Mouse (Mus musculus) R1 (cell line): Measurements from ENCODE around the gene Brpf3.
A peak's percentile ranks its signal among the peaks of the same experiment; 100 is the strongest.

ENCODE experiments used
- DNase-seq: peaks from one replicate; pipeline ENCODE4 v3.0.0-alpha.2; 2018; ENCODE audit warnings: low read depth, low spot score

Gene Brpf3

DNA sequence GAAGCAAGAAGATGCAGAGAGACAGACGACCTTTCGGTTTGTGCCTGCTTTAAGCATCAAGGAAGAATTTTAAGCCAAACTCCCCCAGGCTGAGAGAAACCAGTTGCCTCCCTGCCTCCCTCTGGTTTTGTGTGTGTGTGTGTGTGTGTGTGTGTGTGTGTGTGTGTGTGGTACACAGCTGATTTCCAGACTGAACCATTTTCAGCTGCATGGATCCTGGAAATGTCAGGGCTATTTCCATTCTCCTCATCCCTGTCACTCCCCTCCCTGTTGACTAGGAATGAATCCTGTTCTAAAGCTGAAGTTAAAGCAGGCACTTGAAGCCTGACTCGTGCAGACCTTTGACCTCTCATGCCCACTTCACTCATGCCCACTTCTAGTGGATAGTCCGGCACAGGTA, 73.3 kb downstream of the Brpf3 start:
- DNase-seq = no peak

DNA sequence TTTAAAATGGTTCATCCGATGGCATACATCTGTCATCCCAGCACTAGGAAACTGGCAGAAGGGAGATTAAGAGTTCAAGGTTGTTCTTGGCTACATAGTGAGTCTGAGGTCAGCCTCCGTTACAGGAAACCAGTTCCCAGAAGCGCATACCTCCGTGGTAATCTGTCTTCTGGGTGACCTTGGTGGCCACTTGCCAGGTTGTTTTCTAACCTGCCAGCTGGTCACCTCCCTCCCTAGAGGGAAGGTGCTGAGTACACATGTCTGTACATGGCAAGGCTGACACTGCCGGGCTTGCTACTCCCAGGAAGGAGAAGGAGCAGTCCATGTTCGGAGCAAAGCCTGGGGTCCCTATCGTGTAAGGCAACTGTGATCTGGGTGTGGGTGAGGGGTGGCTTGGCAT, 73.9 kb downstream of the Brpf3 start:
- DNase-seq = no peak

DNA sequence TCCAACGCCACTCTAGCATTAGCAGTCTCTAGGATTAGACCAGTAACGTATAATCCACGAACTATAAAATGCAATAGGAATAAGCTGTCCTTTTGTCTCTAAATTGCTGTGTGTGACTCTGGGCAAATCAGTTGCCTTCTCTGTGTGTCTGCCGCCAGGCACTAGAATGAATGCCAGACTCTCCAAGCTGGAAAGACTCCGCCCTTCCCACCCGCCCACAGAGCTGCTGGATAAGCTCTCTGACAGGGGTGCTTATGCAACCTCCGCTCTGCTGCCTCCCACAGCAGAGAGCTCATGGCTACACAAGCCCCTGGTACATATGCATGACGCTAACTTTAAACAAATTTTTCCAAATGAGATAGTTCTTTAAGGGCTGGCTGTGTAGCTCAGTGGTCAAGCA, 74.4 kb downstream of the Brpf3 start:
- peak; percentile 35 for DNase-seq

DNA sequence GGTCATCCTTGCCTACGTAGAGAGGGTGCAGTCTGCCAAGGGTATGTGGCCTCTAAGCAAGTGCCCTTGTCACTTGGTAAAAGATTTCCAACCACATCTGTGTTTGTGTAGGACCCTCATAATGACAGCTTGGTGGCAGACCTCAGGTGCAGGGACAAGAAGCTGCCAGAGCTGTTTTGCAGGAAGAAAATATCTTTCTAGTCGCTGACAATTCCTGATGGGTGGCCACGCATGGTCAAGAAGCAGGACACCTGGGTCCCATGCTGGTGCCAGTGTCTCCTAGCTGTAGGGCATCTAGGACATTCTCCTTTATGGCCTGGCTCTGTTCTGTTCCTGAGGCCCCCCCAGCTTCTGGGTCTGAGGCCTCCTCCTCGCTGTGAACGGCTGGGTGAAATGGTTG, 75.4 kb downstream of the Brpf3 start:
- DNase-seq = no peak

DNA sequence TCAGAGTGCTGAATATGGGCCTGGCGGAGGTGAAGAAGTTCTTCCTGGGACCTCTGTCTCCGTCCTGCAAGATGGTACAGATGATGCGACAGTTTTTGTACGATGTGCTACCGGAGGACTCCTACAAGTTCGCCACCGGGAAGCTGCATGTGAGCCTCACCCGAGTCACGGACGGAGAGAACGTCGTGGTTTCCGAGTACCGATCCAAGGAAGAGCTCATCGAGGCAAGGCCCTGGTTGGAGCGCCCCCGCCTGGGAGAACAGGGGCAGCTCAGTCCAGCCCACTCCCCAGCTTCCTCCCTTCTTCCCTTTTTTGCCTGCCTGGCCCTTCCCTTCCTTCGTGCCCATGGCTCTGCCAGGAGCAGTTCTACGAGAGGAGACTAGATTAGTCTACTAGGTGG, 75.9 kb downstream of the Brpf3 start:
- peak; percentile 75 for DNase-seq

DNA sequence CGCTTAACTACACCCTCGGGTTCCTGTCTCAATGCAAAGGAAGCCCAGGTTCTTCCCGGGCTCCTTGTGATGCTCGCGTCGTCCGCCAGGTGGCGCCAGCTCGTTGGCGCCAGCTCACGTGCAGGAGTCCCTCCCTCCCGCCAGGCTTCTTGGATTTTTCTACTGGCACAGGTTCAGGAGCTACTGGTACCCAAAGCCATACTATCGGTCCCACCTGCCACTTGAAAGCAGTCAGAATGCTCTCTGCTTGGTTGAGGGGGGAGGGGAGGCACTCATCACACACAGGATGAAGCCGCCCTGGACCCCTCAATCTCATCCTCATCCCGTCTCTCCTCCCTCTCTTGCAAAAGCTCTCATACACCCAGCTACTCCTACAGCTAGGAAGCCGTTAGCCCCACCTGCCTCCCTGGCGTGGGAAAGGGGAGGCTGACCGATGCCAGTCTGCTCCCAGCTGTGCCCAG, 79.1 kb downstream of the Brpf3 start:
- DNase-seq = peak; percentile 86

DNA sequence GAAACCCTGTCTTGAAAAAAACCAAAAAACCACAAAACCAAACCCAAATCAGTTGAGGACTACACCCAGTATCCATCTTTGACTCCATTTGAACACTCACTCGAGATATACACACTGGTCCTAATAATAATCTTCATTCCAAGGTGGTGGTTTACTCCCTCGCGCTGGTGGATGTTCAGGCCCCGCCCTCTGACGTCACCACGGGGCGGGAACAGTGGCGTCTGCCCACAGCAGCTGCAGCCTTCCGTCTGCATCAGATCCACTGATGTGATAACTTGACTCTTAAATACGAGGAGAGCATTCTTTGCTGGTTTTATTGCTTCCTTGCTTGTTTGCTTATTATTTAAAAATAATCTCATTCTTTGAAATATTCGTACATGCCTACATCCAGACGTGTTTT, 81.4 kb downstream of the Brpf3 start:
- DNase-seq = peak; percentile 75

DNA sequence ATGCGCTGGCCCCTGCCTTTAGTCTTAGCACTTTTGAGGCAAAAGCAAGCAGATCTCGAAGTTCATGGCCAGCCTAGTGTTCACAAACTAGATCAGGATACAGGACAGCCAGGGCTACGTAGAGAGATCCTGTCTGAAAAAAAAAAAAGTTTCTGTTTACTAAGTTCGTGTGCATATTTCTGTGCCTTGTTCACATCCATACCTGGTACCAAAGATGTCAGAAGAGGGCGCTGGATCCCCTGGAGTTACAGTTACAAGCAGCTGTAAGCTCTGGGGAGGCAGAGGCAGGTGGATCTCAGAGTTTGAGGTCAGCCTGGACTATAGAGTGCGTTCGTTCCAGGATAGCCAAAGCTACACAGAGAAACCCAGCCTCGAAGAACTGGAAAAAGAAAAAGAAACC, 81.9 kb downstream of the Brpf3 start:
- DNase-seq = no peak

DNA sequence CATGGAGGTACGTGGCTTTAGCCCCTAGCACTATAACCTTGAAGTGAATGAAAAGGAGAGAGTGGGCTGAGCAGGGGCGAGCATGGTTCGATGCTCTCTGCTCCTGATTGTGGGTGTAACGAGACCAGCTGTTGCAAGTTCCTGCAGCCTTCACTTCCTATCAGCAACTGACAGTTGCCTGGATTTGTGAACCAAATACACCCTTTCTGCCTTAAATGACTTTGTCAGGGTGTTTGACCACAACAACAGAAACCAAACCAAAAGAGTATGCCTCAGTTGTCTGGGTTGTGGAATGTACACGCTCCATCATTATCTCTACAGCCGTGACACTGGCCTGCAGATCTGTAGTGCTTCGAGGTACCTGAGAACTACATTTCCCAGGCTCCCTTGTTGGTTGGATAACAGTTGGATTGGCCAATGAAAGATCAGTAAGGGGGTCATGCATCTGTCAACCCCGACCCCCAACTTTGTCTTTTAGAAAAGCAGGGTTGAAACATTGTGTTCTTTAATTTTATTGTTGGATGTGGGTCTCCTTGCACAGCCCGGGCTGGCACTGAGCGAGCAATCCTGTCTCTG, 83.1 kb downstream of the Brpf3 start:
- DNase-seq = peak; percentile 39

DNA sequence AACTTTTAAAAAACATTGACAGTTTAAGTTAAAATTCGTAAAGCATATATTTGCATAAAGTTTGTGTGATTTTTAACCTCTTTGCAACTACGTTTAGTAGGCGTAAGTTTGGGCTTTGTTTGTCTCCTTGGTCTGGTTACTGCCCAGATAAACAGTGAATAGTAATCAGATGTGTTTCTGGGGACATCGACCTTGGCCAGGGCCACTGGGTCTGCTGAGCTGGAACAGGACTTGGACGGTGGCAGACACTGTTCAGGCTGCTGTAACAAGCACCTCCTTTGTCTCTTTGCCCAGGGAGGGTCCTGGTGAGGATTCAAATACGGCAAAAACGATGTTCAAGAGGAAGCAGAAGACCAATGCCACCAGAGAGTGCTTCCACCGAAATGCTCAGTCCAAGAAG, 84.3 kb downstream of the Brpf3 start:
- no peak for DNase-seq

DNA sequence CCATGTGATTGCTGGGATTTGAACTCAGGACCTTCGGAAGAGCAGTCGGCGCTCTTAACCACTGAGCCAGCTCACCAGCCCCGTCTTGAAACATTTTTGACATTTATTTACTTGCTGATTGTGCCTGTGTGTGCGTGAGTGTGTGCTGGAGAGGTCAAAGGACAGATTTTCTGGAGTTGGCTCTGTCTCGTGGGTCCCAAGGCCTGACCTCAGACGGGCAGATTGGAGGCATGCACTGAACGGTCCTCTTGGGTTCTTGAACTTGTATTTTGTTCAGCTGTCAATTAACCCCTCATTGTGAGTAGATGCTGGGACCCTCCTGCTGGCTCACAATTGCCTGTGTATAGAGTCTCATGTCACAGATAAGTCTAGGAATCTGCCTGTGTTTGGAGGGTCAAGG, 85.4 kb downstream of the Brpf3 start:
- no peak for DNase-seq
